Mouse (Mus musculus): ENCODE results near the gene Pigf.
A peak's percentile ranks its signal among the peaks of the same experiment; 100 is the strongest.

Pigf gene

DNA sequence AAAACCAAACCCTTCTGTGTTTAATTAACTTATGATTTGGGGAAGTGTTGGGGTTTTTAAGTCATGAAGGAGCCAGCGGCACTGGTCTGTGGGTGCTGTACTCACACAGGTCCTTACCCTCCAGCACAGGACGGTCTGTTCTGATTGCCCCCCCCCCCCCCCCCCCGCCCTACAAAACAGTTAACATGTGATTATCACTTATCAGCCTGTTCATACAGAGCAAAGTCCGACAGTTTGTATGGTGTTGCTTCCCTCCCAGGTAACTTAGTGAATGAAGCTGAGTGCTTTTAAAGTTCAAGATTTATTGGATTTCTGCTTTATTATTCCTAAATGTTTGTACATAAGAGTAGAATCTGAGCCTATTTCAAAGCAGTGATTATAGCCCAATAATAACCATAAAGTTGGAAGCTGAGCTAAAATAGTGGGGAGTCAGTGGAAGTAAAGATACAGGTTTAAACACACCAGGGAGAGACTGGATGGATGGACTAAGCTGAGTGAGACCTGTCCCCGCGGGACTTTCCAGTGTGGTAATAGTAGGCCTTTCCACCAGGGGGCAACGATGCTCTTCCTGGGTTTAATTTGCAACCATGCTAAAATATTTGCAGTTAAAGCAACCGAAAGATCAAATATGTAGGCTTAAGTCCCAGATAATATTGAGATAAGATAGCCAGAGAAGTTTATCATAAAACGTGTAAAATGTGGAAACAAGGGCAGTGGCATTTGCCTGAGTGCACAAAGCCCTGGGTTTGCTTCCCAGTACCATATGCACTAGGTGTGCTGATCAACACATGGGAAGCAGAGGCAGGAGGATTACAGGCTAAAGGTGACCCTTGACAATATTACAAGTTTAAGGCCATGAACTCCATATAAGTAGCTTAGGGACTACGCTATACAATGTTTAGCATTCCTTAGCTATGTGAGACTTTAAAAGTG, 11.2 kb upstream of the Pigf start:
- peak; percentile 66 for DNase-seq (ENCODE audit: low read depth, low spot score)

- DNase-seq (ENCODE audit: low read depth, low spot score): no peak
These were observed 539 bp downstream of the Pigf start for GRCm38 (mm10) chr17:87024491-87025242.

- DNase-seq (ENCODE audit: low read depth, low spot score): no peak
These were observed 5.5 kb downstream of the Pigf start for GRCm38 (mm10) chr17:87019692-87020091.

GRCm38 (mm10) chr17:87011301-87012019, 13.7 kb downstream of the Pigf start:
- peak; percentile 91 for DNase-seq (ENCODE audit: low read depth, low spot score)

DNA sequence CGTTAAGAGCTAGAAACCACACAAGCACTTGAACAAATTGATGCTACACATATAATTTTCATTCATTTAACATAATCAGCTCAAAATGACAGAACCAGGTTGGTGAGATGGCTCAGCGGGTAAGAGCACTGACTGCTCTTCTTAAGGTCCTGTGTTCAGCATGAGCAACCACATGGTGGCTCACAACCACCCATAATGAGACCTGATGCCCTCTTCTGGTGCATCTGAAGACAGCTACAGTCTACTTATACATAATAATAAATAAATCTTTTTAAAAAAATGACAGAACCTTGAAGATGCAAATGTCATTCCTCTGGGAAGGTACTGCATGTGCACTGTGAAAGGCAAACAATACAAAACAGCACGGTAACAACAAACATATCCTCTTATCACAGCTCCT, 16.3 kb downstream of the Pigf start:
- no peak for DNase-seq (ENCODE audit: low read depth, low spot score)

DNA sequence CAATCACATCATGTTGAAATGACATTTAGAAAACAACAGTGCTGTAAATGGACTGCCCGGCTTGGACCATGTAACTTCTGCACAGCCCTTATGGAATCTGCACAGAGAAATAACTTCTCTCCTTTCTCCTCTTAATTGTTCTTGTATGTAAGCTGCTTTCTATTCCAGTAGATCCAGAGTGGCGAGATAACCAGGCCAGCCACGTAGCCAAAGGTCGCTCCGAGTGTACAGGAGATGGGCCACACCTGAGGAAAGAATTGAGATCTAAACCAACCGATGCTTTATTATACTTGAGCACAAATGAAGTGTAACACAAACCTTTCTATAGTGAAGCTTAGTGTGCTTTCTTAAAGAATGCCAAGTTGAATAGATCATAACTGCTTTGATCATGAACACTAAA, 27.9 kb downstream of the Pigf start:
- no peak for DNase-seq (ENCODE audit: low read depth, low spot score)

GRCm38 (mm10) chr17:86991306-86991705, 33.9 kb downstream of the Pigf start:
- DNase-seq (ENCODE audit: low read depth, low spot score): no peak

GRCm38 (mm10) chr17:86988601-86989184, 36.5 kb downstream of the Pigf start:
- no peak for DNase-seq (ENCODE audit: low read depth, low spot score)

DNA sequence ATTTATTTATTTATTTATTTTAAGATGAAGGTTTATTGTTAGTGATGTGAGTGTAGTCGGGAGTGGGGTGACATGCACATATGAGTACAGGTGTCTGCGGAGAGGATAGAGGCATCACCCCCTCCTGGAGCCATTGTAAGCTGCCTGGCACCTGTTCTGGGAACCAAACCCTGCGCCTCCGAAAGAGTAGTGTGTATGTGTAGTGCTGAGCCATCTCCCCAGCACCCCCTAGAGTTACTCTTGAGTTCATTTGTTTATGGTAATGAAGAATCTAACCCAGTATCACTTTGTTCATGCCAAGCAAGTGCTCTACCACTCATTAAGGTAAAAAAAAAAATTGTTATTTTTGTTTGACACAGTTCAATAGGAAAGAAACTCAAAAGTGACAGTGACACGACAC, 37.0 kb downstream of the Pigf start:
- DNase-seq (ENCODE audit: low read depth, low spot score): no peak

GRCm38 (mm10) chr17:86986449-86987138, 38.6 kb downstream of the Pigf start:
- DNase-seq (ENCODE audit: low read depth, low spot score): peak; percentile 29

GRCm38 (mm10) chr17:86982497-86982896, 42.7 kb downstream of the Pigf start:
- no peak for DNase-seq (ENCODE audit: low read depth, low spot score)

GRCm38 (mm10) chr17:86981701-86982100, 43.5 kb downstream of the Pigf start:
- DNase-seq (ENCODE audit: low read depth, low spot score): no peak

DNA sequence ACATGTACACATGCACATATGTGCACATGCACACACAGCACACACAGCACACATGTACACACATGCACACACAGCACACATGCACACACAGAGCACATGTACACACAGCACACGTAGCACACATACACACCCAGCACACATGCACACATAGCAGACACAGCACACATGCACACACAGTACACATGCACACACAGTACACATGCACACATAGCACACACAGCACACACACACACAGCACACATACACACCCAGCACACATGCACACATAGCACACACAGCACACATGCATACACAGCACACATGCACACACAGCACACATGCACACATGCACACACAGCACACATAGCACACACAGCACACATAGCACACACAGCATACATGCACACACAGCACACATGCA, 44.0 kb downstream of the Pigf start:
- no peak for DNase-seq (ENCODE audit: low read depth, low spot score)

DNA sequence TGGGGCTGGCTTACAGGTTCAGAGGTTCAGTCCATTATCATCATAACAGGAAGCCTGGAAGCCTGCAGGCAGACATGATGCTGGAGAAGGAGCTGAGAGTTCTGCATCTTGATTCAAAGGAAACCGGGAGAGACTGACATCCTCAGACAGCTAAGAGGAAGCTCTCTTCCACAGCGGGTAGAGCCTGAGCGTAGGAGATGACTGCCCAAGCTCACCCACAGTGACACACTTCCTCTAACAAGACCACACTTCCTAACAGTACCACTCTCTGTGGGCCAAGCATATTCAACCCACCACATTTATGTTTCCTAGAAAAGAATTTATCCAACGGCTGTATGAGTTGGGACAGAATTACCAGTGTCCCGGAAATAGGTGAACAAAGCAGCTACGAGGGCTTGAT, 46.7 kb downstream of the Pigf start:
- no peak for DNase-seq (ENCODE audit: low read depth, low spot score)

DNA sequence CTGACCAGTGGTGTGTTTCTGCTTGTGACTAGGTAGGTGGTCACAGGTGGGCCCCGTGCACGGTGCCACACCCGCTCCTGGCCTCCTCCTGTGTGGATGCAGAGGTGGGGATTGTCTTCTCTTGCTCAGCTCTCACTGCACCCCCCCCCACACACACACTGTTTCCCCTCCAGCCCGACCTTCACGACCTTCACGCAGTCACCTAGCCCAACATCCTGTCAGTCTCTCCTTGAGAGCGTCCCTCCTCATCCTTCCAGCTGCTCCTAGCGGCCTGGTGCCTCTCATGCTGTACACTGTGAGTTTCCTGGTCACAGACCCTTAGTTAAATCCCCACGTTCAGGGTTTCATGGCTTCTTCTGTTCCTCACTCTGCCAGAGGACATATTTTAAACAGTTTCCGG, 48.8 kb downstream of the Pigf start:
- DNase-seq (ENCODE audit: low read depth, low spot score): no peak

DNA sequence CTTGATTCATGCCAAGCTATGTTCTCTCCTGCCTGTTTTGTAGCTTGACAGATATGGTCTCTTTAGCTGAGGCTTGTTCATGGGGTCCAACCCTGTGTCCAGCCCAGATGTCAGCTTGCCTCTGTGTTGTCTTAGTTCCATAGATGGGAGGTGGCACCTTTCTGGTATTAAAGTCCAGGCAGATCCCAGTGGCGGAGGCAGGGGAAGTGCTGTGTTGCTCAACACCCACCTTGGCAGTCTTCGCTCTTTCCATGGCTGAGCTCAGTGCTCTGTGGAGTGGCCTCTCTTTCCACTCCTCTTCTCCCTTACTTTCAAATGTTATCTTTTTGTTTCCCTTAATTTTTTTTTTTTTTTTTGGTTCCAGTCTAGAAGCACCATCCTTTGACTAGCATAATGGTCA, 52.1 kb downstream of the Pigf start:
- DNase-seq (ENCODE audit: low read depth, low spot score): no peak

DNA sequence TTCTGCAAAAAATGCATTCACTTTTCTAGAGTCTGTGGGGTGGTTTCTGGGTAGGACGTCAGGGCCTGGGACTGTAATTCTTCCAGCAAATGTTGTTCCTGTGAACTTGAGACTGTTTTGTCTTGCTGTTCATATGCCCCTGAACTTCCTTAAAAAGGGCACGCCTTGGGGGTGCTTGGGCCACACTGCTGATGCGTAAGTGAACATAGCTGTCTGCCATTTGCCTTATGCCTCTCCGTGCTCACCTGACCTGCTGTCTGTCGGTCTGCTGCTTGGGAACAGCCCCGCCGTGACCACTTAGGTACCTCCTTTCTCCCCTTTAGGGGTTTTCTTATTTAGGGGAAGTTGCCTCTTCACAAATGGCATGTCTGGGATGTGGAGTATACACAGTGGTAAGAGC, 53.3 kb downstream of the Pigf start:
- no peak for DNase-seq (ENCODE audit: low read depth, low spot score)

- peak; percentile 59 for DNase-seq (ENCODE audit: low read depth, low spot score)
These were observed 54.2 kb downstream of the Pigf start for GRCm38 (mm10) chr17:86971036-86971435.

- DNase-seq (ENCODE audit: low read depth, low spot score): no peak
These were observed 55.0 kb downstream of the Pigf start for GRCm38 (mm10) chr17:86970026-86970750.

DNA sequence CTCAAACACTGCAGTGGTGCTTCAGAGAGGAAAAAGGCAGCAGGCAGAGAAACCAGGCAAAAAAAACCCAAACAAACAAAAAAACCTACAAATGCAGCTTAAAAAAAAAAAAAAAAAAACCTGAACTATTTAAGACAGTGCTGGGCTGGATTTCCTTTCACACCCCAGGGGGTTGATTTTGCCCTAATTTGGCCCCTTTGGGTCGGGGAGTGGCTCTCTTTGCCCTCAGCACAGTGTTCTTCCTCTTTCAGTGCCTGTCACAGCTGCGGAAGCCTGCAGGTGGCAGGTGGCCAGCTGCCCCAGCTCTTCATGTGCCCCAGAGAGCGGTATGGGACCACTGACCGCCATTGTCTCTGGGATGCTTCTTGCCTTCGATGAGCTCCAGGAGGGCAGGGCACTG, 55.6 kb downstream of the Pigf start:
- DNase-seq (ENCODE audit: low read depth, low spot score): peak; percentile 29

DNA sequence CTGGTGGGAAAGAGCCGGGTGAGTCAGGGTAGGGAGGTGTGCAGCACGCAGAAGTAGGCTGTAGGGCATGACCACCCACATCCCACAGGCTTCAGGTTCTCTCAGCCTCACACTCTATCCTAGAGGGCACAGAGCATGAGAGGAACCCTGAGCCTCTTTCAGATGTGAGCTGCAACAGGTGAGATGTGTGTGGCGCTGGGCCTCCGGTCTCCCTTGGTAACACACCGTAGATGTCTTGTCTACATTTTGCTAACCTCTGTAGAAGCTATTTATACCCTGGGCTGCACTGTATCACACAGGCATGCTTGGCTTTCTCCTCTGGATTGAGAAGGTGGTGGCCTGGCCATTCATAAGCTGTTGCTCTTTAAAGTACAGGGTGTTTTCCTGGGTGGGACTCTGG, 56.6 kb downstream of the Pigf start:
- no peak for DNase-seq (ENCODE audit: low read depth, low spot score)
